Mouse (Mus musculus) embryonic fibroblast, embryonic 13.5 days (primary cell): ENCODE results near the gene Tmem97.

ENCODE experiments used
- CTCF ChIP-seq: IDR thresholded peaks from 2 replicates; pipeline ENCODE4 v1.5.1; 2011; ENCODE audit warnings: mild to moderate bottlenecking, control low read depth, low read length, moderate library complexity, borderline replicate concordance; ENCODE audit not compliant: insufficient read depth
- POLR2A ChIP-seq: IDR thresholded peaks from 2 replicates; pipeline ENCODE4 v1.6.1; 2011; ENCODE audit warnings: low read depth, mild to moderate bottlenecking, control low read depth, low read length, moderate library complexity

DNA sequence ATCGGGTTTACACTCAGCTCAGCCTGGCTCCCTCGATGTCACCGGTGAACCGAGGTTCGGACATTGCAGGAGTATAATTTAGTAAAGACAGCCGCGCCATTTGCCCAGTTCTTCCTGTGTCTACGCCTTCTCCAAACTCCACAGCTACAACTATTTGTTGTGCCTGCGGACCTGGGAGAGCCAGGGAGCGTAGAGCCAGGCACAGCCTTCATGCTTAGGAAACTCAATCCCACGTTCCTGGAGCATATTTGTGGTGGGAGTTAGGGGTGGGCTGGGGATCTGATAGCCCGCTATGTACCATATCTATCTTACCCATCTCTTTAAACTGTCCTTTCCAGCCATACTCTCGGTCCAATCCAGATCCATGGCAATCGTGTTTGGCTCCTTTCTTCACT lies 13.9 kb downstream of the Tmem97 start:
- no peak for TF ChIP-seq CTCF
- TF ChIP-seq POLR2A: no peak
